Mouse (Mus musculus) c-Kit-positive CD71-positive TER-119-positive erythroid progenitor cells, embryonic 14.5 days (primary cell): Measurements from ENCODE around the gene Recql5.
"Not testable (repeated sequence)": the region's sequence is repeated elsewhere in the genome, so short reads cannot be mapped to it uniquely, and the experiment has no call there.

ENCODE experiments used
- DNase-seq: peaks from one replicate; pipeline ENCODE4 v3.0.0-alpha.2; 2013; ENCODE audit warnings: low spot score

The Recql5 gene

DNA sequence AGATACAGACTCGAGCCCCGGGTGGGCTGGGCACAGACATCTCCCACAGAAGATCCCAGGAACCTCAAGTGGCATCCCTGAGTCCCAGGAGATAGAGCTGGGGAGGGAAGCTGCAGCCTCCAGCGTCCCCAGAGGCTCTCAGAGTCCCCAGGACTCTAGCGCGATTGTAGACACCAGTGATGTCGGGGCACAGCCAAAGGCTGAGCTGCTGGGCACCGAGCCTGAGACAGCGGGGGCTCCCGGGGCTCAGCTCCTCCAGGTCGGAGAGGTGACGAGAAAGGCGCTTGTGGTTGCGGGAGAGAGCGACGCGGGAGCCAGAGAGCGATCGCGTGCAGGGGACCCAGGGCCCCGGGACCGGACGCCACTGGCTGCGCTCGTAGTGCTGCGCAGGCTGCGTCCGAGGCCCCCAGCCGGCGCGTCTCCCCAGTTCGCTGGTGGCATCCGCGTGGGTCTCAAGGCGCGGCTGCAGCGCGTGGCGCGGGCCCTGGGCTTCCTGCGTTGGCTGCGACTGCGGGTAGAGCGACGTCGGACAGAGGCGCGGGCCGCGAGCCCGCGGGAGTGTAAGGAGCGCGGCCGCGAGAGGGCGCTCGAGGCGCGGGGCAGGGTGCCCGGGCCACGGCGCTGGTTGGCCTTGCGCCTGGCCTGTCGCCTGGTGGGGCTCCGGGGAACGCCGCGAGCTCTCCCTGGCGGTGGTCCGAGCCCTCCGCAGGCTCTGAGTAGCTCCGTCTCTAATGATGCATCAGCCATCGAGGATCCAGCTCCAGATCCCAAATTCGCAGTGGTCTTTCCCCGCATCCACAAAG is 73.9 kb downstream of the Recql5 start:
- DNase-seq: peak; percentile 66

DNA sequence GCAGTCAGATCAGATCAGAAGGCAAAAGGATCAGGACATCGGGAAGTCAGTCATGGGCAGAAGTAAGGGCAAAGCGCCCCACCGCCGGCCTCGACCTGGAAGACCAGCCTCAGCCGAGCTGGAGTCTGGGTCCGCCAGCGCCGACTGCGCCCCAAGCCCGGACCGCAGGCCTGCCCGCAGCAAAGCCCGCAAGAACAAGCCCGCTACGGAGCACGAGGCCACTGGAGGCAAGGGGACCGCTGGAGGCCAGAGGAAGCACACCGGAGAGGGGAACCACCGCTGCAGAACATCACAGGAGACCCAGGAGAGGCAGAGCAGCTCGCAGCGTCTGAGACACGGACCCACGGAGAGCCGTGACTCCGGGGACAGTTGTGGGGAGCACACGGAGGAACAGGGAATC is 74.9 kb downstream of the Recql5 start, which contains the start of gene Myo15b:
Myo15b (plus strand) TSS at position 53 of the 400 bp plus-strand sequence.
- no peak for DNase-seq

DNA sequence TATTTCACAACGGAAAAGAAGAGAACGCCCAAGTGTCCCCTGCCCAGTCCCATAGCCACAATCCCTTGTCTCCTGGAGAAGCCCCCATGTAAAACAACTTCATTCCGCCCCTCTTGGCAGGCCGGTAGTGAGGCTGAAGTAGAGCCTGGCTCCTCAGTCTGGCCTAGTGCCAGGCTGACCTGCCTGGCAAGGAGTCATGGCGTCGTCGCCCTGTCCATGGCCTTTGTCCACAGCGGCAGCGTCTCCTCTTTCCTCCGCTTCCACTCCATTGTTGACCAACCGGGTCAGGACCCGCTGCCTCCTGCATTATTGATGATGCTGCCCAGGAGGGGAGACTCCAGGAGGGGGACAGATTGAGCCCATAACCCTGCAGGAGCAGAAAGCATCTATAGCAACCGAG is 75.3 kb downstream of the Recql5 start:
- DNase-seq: no peak

DNA sequence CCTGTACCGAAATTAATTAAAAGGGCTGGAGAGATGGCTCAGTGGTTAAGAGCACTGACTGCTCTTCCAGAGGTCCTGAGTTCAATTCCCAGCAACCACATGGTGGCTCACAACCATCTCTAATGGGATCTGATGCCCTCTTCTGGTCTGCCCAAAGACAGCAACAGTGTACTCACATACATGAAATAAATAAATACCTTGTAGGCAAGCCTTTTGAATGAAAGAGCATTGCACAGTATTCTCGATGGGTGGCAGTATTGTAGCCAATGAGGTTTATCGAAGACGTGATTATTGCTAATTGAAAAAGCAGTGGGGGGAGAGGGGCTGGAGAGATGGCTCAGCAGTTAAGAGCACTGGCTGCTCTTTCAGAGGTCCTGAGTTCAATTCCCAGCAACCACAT is 76.1 kb downstream of the Recql5 start:
- not testable (repeated sequence) for DNase-seq

DNA sequence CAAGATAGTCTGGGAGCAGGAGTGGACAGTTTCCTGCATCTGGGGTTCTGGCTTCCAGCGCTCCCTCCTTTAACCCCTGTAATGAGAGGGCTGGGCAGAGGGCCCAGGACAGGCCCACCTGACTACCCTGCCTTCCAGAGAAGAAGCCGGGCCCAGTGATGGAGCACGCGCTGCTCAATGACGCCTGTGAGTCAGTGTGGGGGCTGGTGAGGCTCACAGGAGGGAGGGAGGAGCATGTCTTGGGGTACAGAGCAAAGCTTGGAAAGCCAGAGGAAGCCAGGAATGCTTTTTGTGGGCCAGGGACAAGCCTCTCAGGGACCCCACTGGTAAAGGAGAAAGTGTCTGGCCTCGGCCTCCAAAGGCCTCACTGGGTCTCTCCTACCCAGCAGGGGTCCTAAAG is 78.6 kb downstream of the Recql5 start:
- DNase-seq: no peak

DNA sequence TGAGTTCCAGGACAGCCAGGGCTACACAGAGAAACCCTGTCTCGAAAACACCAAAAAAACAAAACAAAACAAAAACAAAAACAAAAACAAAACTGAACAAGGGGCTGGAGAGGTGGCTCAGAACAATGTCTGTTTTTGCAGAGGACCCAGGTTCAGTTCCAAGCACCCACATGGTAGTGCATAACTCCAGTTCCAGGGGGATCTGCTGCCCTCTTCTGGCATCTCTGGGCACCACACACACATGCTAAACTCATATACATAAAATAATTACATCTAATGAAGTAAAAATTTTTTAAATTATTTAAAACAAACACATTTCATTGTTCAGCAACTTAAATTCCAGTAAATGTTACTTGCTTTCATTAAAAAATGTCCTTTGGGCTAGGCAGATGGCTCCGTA is 87.5 kb downstream of the Recql5 start:
- DNase-seq: no peak

DNA sequence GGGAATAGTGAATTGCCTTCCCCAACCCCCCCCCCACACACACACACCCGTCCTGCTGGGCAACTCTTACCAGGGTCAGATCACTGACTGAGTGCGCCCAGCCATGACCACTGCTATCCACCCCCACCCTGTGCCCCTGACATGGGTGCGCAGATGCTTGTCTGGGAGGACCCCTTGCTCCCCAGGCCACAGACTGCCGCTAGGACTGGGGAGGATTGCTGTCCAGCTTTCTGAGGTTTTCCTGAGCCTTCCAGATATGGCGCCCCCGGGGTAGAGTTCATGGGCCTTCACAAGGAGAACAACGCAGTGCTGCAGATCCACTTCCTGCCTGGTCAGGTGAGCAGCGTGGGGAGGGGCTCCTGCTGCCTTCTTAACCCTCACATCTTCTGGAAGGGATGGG is 89.0 kb downstream of the Recql5 start:
- DNase-seq: no peak

DNA sequence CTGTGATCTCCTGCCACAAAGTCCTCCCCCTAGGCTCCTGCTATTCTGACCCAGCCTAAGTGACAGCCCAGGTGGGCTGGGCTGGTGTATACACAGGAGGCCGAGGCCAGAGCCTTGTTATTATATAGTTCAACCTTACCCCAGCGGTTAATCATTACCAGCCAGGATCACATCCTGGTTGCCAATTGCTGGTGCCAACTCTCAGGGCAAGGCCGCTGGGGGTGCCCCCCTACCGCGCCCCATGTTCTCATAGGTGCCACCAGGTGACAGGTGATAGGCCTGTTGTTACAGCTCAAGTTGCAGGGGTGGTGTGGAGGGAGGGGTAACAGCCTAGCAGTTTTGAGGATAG is 89.4 kb downstream of the Recql5 start:
- no peak for DNase-seq

DNA sequence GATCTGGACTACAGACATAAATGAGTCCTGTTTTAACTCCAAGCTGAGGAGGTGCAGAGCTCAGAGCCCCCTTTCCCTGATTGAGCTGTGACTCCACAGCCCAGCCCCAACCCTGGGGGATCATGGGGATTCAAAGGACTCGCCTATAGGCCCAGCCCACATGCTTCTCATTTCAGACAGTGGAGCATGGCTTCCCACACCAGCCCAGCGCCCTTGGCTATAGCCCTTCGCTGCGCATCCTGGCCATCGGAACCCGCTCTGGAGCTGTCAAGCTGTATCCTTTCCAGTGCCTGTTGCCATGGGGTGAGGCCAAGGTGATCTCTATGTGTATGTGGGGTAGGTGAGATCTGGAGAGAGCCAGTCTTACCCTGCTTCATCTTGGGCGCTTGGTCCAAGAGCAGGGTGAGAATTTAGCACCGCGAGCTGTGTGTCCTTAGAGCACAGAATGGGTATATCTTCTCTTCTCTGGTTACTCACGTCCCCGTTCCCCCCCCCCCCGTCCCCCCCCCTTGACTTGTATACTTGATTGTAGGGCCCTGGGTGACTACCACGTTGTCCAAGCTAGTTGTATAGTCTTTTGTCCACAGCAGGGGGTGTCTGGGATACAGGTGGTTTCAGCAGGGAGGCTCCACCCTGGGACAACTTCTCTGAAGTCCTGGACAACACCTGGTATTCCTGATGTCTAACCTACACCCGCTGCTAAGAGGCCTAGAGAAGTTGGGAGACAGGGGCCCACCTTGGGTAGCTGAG is 90.0 kb downstream of the Recql5 start:
- no peak for DNase-seq
